10 mouse cellular contexts compared by ENCODE assay signal in genomic region chr2:19430746-19431145, GRCm38 (mm10). TPM values are rescaled to one million over a fixed set of nuclear protein-coding genes. Genes with fewer than 3 reads are reported as not detected.
DNase-seq lines count a peak whose midpoint lies in the region; ATAC-seq lines count a peak whose summit lies in the region.
"Had no signal": no experiment of that assay in that cellular context is flagged by ENCODE, and none has a peak within 500 bp of the region (broad histone marks: within the 10 kb centered on the region; RNA-seq: fewer than 3 reads in every experiment).

No protein-coding gene starts in this region.

- peaks cover 89% of the 10 kb centered on the region for H3K27me3 ChIP-seq in heart, embryonic 14.5 days (ENCODE audit: control insufficient read depth, insufficient read depth, low read length)
- peaks cover 64% of the 10 kb centered on the region for H3K27me3 ChIP-seq in forebrain, embryonic 16.5 days (replicated peaks; ENCODE audit: control insufficient read depth, insufficient read depth, low read length)
- peaks cover 91% of the 10 kb centered on the region for H3K27me3 ChIP-seq in midbrain, embryonic 14.5 days (ENCODE audit: control insufficient read depth, insufficient read depth, low read length)

- H3K36me3 ChIP-seq in heart, embryonic 14.5 days (ENCODE audit: control insufficient read depth, insufficient read depth, low read length) = no peaks in the 10 kb centered on the region
- H3K36me3 ChIP-seq in forebrain, embryonic 16.5 days (ENCODE audit: control insufficient read depth, insufficient read depth) = no peaks in the 10 kb centered on the region
- H3K36me3 ChIP-seq in midbrain, embryonic 14.5 days (ENCODE audit: control insufficient read depth, insufficient read depth, low read length) = no peaks in the 10 kb centered on the region

- peak overlapping the region; percentile 18 to 30; a peak in 3 of 4 replicates for H3K4me3 ChIP-seq in heart, embryonic 14.5 days (ENCODE audit: control insufficient read depth in 1 of 2, insufficient read depth in 1 of 2, low read depth in 1 of 2, low read length in 2 of 2)
- peak overlapping the region; percentile 30 for H3K4me3 ChIP-seq in forebrain, embryonic 16.5 days (replicated peaks; ENCODE audit: low read length)
- H3K4me3 ChIP-seq in midbrain, embryonic 14.5 days (replicated peaks; ENCODE audit: low read depth, low read length) = peak overlapping the region; percentile 28

- WGBS in heart, embryonic 14.5 days = 1% methylated on average over 33 of the region's 33 CpGs
- under 1% methylated on average over 33 of the region's 33 CpGs for WGBS in forebrain, embryonic 16.5 days
- under 1% methylated on average over 33 of the region's 33 CpGs for WGBS in midbrain, embryonic 14.5 days

- H3K9ac ChIP-seq in heart, embryonic 14.5 days (ENCODE audit: low read length) = no peak overlapping the region
- no peak overlapping the region for H3K9ac ChIP-seq in forebrain, embryonic 16.5 days (replicated peaks; ENCODE audit: low read depth, low read length)
- no peak overlapping the region for H3K9ac ChIP-seq in midbrain, embryonic 14.5 days (replicated peaks; ENCODE audit: low read length)

- peak overlapping the region; percentile 60 for H3K4me2 ChIP-seq in heart, embryonic 14.5 days (ENCODE audit: low read length)
- peak overlapping the region; percentile 50 for H3K4me2 ChIP-seq in forebrain, embryonic 16.5 days (ENCODE audit: low read length)
- peak overlapping the region; percentile 51 for H3K4me2 ChIP-seq in midbrain, embryonic 14.5 days (ENCODE audit: low read length)

- H3K27ac ChIP-seq in heart, embryonic 14.5 days (replicated peaks in 1 of 2; ENCODE audit: control insufficient read depth in 1 of 2, insufficient read depth in 1 of 2, low read depth in 2 of 2, low read length in 2 of 2) = no peak overlapping the region
- no peak overlapping the region for H3K27ac ChIP-seq in forebrain, embryonic 16.5 days (ENCODE audit: low read length)
- H3K27ac ChIP-seq in midbrain, embryonic 14.5 days (replicated peaks; ENCODE audit: low read depth, low read length) = no peak overlapping the region

- DNase-seq in heart, postnatal 4 days = no peak
- peak; percentile 46 for DNase-seq in ZHBTc4 (ENCODE audit: low read depth, low spot score)
- DNase-seq in midbrain, embryonic 14.5 days = peak; percentile 68
- DNase-seq in layer of hippocampus, postnatal 36 days = no peak
- DNase-seq in kidney, adult 8-10 months = no peak
- DNase-seq: liver had no signal

- peaks cover 0 to 8% of the 10 kb centered on the region in 2 experiments; a peak in 2 of 4 replicates for H3K4me1 ChIP-seq in heart, embryonic 14.5 days (ENCODE audit: control insufficient read depth in 2 of 2, insufficient read depth in 2 of 2, low read length in 2 of 2)
- H3K4me1 ChIP-seq in forebrain, embryonic 16.5 days (replicated peaks; ENCODE audit: control insufficient read depth, insufficient read depth, low read length) = peaks cover 22% of the 10 kb centered on the region
- H3K4me1 ChIP-seq in midbrain, embryonic 14.5 days (ENCODE audit: control insufficient read depth, insufficient read depth, low read length) = 0 out of 2 replicates have a peak, but pooled peaks cover 6% of the 10 kb centered on the region

- H3K9me3 ChIP-seq in heart, embryonic 14.5 days (ENCODE audit: control insufficient read depth, low read length) = no peaks in the 10 kb centered on the region
- H3K9me3 ChIP-seq in forebrain, embryonic 16.5 days (ENCODE audit: control insufficient read depth, low read length) = no peaks in the 10 kb centered on the region
- no peaks in the 10 kb centered on the region for H3K9me3 ChIP-seq in midbrain, embryonic 14.5 days (ENCODE audit: control insufficient read depth, low read length)

- no peak for ATAC-seq in heart, embryonic 14.5 days (ENCODE audit: insufficient number of reproducible peaks, insufficient read depth, low FRiP score, low read depth)
- peak; percentile 45 for ATAC-seq in forebrain, embryonic 16.5 days
- ATAC-seq in midbrain, embryonic 14.5 days (ENCODE audit: low FRiP score, low TSS enrichment) = peak; percentile 43; the same call in 1 of the 2 replicates
- no peak for ATAC-seq in megakaryocyte, adult 5-6 weeks (ENCODE audit: poor library complexity, severe bottlenecking)

RNA-seq across cellular contexts. Expression of gene Ptf1a, which starts 14.7 kb away (rescaled TPM):
- not detected in 2 replicates for polyA plus RNA-seq in heart, embryonic 14.5 days (2014; fragmentation: Nextera tagmentation; extraction: Ambion mirVana)
- total RNA-seq in heart, postnatal 4 days (2021) = not detected
- not detected in 2 replicates for polyA plus RNA-seq in forebrain, embryonic 16.5 days (2015; fragmentation: Nextera tagmentation; extraction: Ambion mirVana)
- 0.64 and 2.1 TPM in 2 replicates for polyA plus RNA-seq in midbrain, embryonic 14.5 days (2014; fragmentation: Nextera tagmentation; extraction: Ambion mirVana)
- total RNA-seq in layer of hippocampus, postnatal 36 days (2021) = not detected
- not detected in 2 replicates for total RNA-seq in megakaryocyte, adult 5-6 weeks (2015)
- total RNA-seq in megakaryocyte, adult 5-6 weeks (2017) = not detected in 2 replicates
- polyA plus RNA-seq: testis, adult 2 months had no signal

RNA-seq across cellular contexts. Expression of gene Msrb2, which starts 59.5 kb away (rescaled TPM):
- 38.9 and 46.8 TPM in 2 replicates for polyA plus RNA-seq in heart, embryonic 14.5 days (2014; fragmentation: Nextera tagmentation; extraction: Ambion mirVana)
- 10 to 100 TPM; 28.2 to 29.4 TPM for total RNA-seq in heart, postnatal 4 days (2021)
- 7.8 and 7.9 TPM in 2 replicates for polyA plus RNA-seq in forebrain, embryonic 16.5 days (2015; fragmentation: Nextera tagmentation; extraction: Ambion mirVana)
- polyA plus RNA-seq in midbrain, embryonic 14.5 days (2014; fragmentation: Nextera tagmentation; extraction: Ambion mirVana) = 5.8 and 5.9 TPM in 2 replicates
- total RNA-seq in layer of hippocampus, postnatal 36 days (2021) = 10 to 100 TPM; 30.0 to 31.4 TPM
- total RNA-seq in megakaryocyte, adult 5-6 weeks (2015) = 8.8 and 15.1 TPM in 2 replicates
- 7.0 and 13.2 TPM in 2 replicates for total RNA-seq in megakaryocyte, adult 5-6 weeks (2017)

Comparison
In these comparisons a context has a peak if more than half of its experiments do, and no peak if none do; other contexts are left out.
1. ATAC-seq: peak in forebrain, embryonic 16.5 days (single experiment) and midbrain, embryonic 14.5 days (single experiment); none in heart, embryonic 14.5 days (single experiment) and megakaryocyte, adult 5-6 weeks (single experiment).
2. DNase-seq: peak in ZHBTc4 (single experiment) and midbrain, embryonic 14.5 days (single experiment); none in heart, postnatal 4 days (single experiment), layer of hippocampus, postnatal 36 days (0 of 2) and kidney, adult 8-10 months (0 of 2).
3. Peak in every context shown above with its lines, with median percentiles within 50 percentile points of each other: H3K4me2 ChIP-seq and H3K4me3 ChIP-seq.